Mouse (Mus musculus) kidney, adult 9 months (tissue): ENCODE results near the gene Slc22a2.

ENCODE experiments used
- DNase-seq: peaks from one replicate; pipeline ENCODE4 v3.0.0; 2022

The Slc22a2 gene

DNA sequence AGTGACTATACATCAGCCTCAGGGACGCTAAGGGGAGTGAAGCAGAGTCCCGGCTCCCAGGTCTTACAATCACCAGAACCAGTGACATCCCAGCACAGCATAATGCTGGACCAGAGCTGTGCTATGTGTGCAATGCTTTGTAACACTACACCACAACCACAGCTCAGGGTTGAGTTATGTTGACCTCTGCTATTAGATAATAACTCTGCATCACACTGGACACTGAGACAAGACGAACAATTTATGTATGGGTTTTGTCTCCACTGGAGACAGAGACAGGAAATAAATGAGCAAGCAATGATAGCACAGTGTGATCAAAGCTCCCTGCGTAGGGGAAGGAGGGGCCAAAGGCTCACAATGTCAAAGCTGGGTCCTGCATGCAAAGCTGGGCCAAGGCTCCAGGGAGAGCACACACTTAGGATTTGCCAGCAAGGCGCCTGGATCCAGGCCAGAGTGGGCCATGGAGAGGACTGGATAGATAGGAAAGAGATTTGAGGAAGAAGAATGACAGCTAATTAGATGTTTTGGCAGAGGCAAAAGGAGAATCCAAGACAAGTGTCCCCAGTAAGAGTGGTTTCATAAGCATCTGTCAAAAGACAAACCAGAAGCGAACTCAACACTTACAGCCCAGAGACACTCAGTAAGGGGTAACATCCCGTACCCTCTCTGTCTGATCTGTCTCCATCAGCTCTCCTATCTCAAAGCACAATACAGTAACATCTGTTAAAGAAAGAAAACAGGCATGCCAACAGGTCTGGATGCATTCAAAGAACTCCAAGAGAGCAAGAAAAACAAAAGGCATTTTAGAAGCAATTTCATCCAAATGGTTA is 48.1 kb downstream of the Slc22a2 start:
- DNase-seq = peak; percentile 31

GRCm38 (mm10) chr17:12634814-12635213 is 50.9 kb downstream of the Slc22a2 start:
- DNase-seq = no peak

DNA sequence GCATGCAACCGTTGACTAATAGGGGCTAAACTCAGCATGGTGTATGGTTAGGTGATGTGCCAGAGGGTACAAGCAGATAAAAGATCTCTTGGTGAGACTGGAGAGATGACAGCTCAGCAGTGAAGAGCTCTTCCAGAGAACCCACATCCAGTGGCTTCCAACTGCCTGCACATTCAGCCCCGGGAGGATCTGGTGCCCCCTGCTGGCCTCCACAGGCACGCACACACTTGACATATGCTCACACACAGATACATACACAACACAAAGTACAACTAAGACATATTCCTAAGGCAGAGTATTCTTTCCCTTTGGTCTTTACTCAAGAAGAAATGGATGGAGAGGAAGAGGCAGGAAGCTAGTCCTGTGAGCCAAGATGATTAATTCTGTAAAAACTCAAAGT is 55.7 kb downstream of the Slc22a2 start:
- DNase-seq = no peak

- no peak for DNase-seq
These were observed 57.2 kb downstream of the Slc22a2 start for GRCm38 (mm10) chr17:12641087-12641486.

GRCm38 (mm10) chr17:12645461-12645860 is 61.5 kb downstream of the Slc22a2 start:
- DNase-seq = no peak

GRCm38 (mm10) chr17:12652604-12653003 is 68.7 kb downstream of the Slc22a2 start:
- DNase-seq = no peak

DNA sequence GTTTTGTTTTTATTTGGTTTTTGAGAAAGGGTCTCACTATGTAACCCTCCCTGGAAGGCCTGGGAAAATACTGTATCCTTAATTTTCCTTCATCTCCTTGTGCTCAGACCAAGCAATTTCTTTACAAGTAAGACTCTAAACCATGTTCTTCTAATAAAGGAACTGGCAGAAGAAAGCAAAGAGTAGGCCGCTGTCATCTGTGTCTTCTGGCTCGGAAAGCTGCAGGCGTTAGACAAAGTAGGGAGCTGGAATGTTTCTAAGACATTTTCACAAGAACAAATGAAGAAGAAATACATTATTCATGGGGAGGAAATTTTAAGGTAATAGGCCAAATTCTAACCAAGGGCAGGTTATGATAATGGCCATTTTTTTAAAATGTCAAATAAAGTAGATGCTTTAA is 70.1 kb downstream of the Slc22a2 start:
- DNase-seq = no peak

GRCm38 (mm10) chr17:12655826-12656225 is 71.9 kb downstream of the Slc22a2 start:
- DNase-seq = no peak

GRCm38 (mm10) chr17:12658784-12659183 is 74.9 kb downstream of the Slc22a2 start:
- no peak for DNase-seq

DNA sequence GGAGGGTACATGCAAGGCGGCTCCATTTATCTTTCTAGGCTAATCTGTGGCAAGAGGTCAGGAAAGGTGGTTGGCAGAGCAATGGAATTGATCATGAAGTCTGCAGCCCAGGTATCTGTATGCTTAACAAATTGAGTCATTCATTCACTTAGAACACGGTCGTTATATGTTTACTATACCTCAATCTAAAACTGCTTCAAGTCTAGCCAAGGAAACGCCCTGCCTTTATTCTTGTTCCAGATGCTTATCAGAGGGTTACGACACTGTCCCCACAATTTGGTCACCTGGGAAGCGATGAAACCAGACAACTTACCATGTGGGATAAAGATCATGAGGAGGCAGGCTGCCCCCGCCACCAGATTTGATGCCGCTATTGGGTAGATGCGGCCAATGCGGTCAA is 75.3 kb downstream of the Slc22a2 start:
- DNase-seq = no peak

DNA sequence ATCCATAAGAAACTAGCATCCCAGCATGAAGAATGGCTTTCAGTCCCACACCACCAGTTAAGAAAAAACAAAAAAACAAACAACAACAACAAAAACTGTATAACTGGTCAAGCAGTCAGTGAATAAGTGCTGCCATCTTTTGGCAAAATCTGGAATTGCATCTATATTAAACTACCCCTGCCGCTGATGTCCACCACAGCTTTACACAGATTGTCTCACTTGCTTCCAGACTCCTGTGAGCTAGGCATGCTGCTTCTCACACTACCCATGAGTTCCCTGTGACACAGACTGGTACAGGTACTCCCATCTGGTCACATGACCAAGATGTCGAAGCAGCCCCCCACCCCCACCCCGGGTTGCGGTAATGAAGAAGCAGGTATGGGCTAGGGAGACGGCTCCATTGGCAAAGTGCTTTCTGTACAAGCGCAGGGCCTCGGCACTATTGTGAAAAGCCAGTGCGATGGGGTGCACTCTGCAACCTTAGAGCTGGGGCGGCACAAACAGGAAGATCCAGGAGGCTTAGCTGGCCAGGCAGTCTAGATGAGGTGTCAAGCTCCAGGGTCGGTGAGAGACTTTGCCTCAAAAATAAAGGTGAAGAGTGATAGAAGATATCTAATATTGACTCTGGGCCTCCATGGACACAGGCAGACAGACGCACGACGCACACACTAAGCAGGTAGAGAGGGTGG is 76.8 kb downstream of the Slc22a2 start:
- DNase-seq = peak; percentile 74

DNA sequence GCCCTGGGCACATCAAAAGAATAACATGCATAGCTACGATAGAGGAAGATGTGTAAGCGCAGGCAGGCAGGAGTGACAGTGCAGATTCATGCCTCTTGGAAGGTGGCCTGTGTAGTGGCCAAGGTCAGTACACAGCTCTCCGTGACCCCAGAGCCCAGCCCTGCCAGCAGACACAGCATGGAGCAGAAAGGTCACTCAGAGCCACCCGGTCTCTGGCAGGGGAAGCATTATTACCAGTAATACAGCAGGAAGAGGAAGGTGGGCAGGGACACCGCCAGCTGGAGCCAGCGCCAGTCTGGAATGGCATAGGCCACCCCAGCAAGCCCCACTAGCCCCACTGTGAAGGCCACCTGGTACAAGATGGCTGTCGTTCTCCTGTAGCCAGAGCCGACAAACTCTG is 80.2 kb downstream of the Slc22a2 start:
- peak; percentile 64 for DNase-seq

DNA sequence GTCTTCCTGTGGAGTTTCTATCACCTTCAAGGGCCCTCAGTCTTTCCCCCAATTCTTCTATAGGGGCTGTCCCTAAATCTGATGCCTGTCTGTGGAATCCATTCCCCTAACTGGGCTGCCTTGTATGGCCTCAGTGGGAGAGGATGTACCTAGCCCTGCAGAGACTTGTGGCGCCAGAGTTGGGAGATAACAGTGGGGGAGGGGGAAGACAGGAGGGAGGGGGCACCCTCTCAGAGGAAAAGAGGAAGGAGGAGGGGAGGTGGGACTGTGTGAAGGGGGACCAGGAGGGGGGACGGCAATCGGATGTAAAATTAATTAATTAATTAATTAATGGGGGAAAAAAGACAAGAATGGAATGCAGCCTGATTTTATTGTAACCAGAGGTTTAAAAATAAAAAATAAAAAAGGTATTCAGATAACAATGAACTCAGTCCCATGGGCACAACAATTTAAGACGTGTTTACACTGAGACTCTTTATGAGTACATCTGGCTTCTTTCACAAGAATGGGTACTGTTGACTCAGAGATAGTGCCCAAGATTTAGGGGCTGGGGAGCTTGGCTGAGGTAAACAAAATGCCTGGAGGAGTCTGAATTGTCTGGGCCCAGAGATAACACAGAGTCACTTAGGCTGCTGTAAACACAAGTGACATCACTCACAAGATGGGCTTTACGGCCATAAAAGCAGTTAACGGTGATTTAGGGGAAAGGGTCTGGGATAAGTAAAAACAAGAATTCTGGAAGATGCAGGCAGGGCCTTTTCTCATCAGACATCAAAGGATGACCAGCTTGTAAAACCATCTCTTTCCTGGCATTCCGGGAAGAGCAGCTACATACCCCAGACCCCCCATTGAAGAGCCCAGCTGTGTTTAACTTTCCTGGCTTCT is 84.8 kb downstream of the Slc22a2 start:
- no peak for DNase-seq

DNA sequence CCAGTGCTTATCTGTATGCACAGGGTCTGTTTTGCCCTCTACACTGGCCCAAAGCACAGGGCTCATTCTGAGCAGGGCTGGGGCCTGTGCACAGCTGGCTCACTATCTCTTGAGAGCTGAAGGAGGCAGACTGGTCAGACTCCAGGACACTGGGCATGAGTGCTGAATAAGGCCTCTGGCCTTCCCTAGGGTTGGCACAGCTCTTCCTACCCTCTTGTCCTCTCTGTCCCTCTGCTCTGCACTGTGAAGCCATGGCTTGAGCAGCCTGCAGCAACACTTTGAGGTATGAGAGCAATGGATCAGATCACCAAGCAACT is 85.4 kb downstream of the Slc22a2 start:
- DNase-seq = peak; percentile 70

DNA sequence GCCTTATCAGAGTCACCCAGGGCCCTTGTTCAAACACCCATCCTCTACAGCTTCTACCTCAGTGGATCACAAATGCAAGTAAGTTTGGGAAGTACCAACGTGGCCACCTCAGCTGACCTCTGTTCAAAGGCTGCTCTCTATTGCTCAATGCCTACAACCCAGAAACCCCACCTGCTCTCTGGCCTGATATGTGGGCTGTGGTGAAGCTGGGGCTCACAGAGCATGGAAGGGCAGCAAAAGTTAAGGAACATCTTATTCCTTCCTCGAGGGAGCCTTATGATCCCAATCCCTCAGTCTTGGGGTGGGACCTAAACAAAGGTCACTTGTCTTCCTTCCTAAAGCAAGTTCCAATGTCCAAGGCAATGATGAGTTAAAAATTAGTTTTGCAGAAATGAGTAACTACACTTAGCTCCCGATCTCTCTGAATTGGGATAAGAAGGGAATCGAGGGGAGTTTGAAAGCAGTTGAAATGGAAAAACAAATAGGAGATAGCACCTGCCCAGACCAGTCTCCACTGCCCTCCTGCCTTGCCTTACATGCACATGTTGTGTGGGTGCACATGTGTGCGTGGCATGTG is 87.2 kb downstream of the Slc22a2 start:
- peak; percentile 90 for DNase-seq

- DNase-seq = no peak
These were observed 88.4 kb downstream of the Slc22a2 start for GRCm38 (mm10) chr17:12672285-12672790.

DNA sequence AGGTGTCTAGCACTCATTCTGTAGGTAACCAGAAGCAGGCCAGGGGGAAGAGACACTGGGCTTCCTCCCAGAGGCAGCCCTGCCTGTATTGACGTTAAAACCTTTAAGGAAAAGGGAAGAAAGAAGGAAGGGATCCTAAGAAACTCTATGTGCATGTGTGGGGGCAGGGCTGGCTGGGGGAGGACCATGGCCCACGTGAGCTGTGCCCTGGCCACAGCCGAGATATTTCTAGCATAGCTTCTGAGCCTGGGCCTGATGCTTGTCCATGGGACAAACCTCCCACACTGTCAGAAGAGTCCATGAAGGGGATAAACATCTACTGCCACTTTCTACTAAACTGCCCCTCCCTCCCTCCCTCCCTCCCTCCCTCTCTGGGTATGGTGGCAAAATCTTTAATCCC is 89.9 kb downstream of the Slc22a2 start:
- peak; percentile 69 for DNase-seq

DNA sequence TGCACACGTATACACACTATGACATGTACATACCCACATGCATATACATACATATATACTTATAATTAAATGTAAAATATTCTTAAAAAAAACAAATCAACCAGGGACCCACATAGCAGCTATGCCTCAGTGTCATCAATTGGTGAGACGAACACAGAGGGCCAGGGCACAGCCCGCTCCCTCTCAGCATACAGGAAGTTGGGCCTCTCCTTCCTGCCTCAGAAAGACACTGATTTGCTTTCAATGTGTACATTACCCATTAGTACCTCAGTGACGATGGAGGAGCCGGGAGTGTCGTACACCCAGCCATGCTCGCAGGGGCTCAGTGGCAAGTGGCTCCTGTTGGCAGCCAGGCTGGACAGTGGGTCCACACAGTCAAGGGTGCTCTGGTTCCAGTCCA is 91.0 kb downstream of the Slc22a2 start:
- DNase-seq = peak; percentile 37

- peak; percentile 93 for DNase-seq
These were observed 91.7 kb downstream of the Slc22a2 start, which contains the start of gene Slc22a1 for GRCm38 (mm10) chr17:12675646-12676045. Gene Slc22a1, minus strand, starts transcription at chr17:12675829.

DNA sequence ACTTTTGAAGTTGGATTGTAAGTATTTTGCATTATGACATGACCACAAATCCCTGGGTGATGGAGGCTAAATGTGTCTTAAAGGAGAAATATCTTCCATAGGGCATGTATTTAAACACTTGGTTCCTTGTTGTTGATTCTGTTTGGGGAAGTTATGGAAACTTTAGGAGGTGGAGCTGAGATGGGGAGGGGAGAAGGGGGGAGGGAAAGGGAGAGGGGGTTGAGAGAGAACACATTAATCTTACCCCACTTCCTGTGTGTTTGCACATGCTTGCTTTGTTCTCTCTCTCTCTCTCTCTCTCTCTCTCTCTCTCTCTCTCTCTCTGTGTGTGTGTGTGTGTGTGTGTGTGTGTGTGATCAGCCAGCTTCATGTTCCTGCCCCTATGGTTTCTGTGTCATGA is 93.2 kb downstream of the Slc22a2 start:
- no peak for DNase-seq
